In the genomic region with DNA sequence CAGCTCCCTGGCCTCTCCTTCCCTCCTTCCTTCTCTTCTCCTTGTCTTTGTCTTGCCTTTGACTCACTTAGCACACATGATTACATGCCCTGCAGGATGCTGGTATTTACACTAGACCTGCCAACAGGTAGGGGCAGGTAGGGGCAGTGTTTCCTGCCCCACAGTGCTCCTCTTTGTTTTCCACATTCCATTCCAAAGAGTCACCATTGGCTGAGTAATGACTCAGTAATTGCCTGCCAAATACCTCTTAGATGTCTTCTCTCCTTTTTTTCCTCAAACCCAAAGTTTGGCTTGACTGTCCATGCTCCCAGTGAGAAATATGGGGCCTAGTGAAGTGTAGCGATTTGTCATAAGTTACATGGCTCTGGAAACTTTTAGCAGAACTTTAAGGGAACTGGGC, we compare ENCODE assay signal across 1 mouse cellular context.
TF ChIP-seq lines count a peak whose summit lies in the region.

No protein-coding gene starts in this region.

TF ChIP-seq in MEL, 35 proteins besides CTCF, POLR2A, EP300 and RAD21 (continued from another document):
- TF ChIP-seq CHD1 (IDR thresholded peaks at IDR 0.05; ENCODE audit: low read depth, low read length), result no peak
TF ChIP-seq in MEL: peak in this region for 0.
